Mouse (Mus musculus): ENCODE data around the gene Kctd7.

GRCm38 (mm10) chr5:130173012-130173411 lies 28.4 kb downstream of the Kctd7 start:
- no peak for TF ChIP-seq CTCF (IDR thresholded peaks at IDR 0.05; ENCODE audit: control insufficient read depth, insufficient read depth, insufficient replicate concordance, low read depth, low read length)
- no peak for TF ChIP-seq POLR2A (IDR thresholded peaks at IDR 0.05; ENCODE audit: control insufficient read depth, low read depth, low read length)

Measured in testis, adult 2 months (tissue).